Mouse (Mus musculus) adrenal gland, postnatal 14 days (tissue): ENCODE results near the gene Smcp. TPM values are rescaled to one million over a fixed set of nuclear protein-coding genes. Genes with fewer than 3 reads are reported as not detected.

Experiments
- DNase-seq: peaks from one replicate; pipeline ENCODE4 v3.0.0; 2021; ENCODE audit warnings: mixed read lengths
- long read RNA-seq, 2 experiments: library from polyadenylated mRNA; stranded (forward); transcript quantifications; one replicate each; pipeline ENCODE4 v2.0.0; 2021
- total RNA-seq: library from RNA; stranded (reverse); gene quantifications from 2 replicates; pipeline ENCODE4 v1.2.3, GENCODE M21; 2021

The Smcp gene
- not detected in 2 replicates for total RNA-seq
- long read RNA-seq, experiment 1 = 0 reads
- long read RNA-seq, experiment 2 = 0 reads

- no peak for DNase-seq
Observed at GRCm38 (mm10) chr3:92588858-92589257, at the start of gene Smcp. Gene Smcp, minus strand, starts transcription at chr3:92588997.

- no peak for DNase-seq
Observed at GRCm38 (mm10) chr3:92638653-92638991, 49.8 kb upstream of the Smcp start.

GRCm38 (mm10) chr3:92637745-92638652 is 49.2 kb upstream of the Smcp start:
- no peak for DNase-seq

GRCm38 (mm10) chr3:92621560-92621959 is 32.8 kb upstream of the Smcp start, which contains the start of gene Lce6a:
Gene Lce6a, minus strand, starts transcription at chr3:92621660.
- DNase-seq = no peak

GRCm38 (mm10) chr3:92609804-92610203 is 21.0 kb upstream of the Smcp start:
- no peak for DNase-seq

GRCm38 (mm10) chr3:92607392-92607791 is 18.6 kb upstream of the Smcp start, which contains the start of gene 2210017I01Rik:
Gene 2210017I01Rik, minus strand, starts transcription at chr3:92607492.
- no peak for DNase-seq

- no peak for DNase-seq
Observed at GRCm38 (mm10) chr3:92602169-92602568, 13.4 kb upstream of the Smcp start.

- DNase-seq = no peak
Observed at GRCm38 (mm10) chr3:92600456-92600855, 11.7 kb upstream of the Smcp start.

- no peak for DNase-seq
Observed at GRCm38 (mm10) chr3:92599973-92600372, 11.2 kb upstream of the Smcp start.

- no peak for DNase-seq
Observed at GRCm38 (mm10) chr3:92598429-92598828, 9.6 kb upstream of the Smcp start.

- DNase-seq = no peak
Observed at GRCm38 (mm10) chr3:92587190-92587589, 1.6 kb downstream of the Smcp start.

GRCm38 (mm10) chr3:92585055-92585454 is 3.7 kb downstream of the Smcp start:
- no peak for DNase-seq

- no peak for DNase-seq
Observed at GRCm38 (mm10) chr3:92583164-92583826, 5.5 kb downstream of the Smcp start.

GRCm38 (mm10) chr3:92579508-92579907 is 9.3 kb downstream of the Smcp start:
- no peak for DNase-seq

GRCm38 (mm10) chr3:92578652-92579413 is 10.0 kb downstream of the Smcp start:
- DNase-seq = no peak

GRCm38 (mm10) chr3:92573449-92574041 is 15.3 kb downstream of the Smcp start, which contains the start of gene Ivl:
Gene Ivl, minus strand, starts transcription at chr3:92573735.
- no peak for DNase-seq

GRCm38 (mm10) chr3:92572514-92573155 is 16.2 kb downstream of the Smcp start:
- no peak for DNase-seq

GRCm38 (mm10) chr3:92568752-92569151 is 20.0 kb downstream of the Smcp start:
- no peak for DNase-seq

- DNase-seq = no peak
Observed at GRCm38 (mm10) chr3:92565418-92565817, 23.4 kb downstream of the Smcp start.

GRCm38 (mm10) chr3:92534411-92534810 is 54.4 kb downstream of the Smcp start, which contains the start of gene 2310046K23Rik:
Gene 2310046K23Rik, minus strand, starts transcription at chr3:92534511.
- no peak for DNase-seq
